Mouse (Mus musculus): Measurements from ENCODE around the gene Slc24a3. TPM values are rescaled to one million over a fixed set of nuclear protein-coding genes. Genes with fewer than 3 reads are reported as not detected.

Gene Slc24a3
- 1 to 10 TPM in 14 of 26 experiments, under 1 TPM in 9, not detected in 3; 0.27 to 6.8 (median 1.5) TPM for total RNA-seq (2018; cell fraction: chromatin; rRNA removed)
- 1 to 10 TPM in 13 of 26 experiments, under 1 TPM in 13; 0.24 to 3.6 (median 1.1) TPM for total RNA-seq (2018; cell fraction: cytosol; rRNA removed)
- total RNA-seq (2018; cell fraction: nucleus; rRNA removed): 10 to 100 TPM in 1 of 26 experiments, 1 to 10 TPM in 13, under 1 TPM in 12; 0.29 to 12.8 (median 1.1) TPM
- 0.62 to 11.1 TPM (median 3.1 TPM) in 3 replicates for polyA plus RNA-seq (2018)

- Histone ChIP-seq H3K27ac (no peak within 1 kb of the TSS), H3K79me2 (ENCODE audit: inconsistent target) (no peaks in the 10 kb centered on the region), H3K4me3 (ENCODE audit: inconsistent target) (peak within 1 kb of the TSS; percentile 33), H3K36me3 (ENCODE audit: inconsistent target) (no peaks in the 10 kb centered on the region)
- under 1% methylated on average over 94 of the region's 100 CpGs for WGBS (ENCODE audit: missing documents)
Observed at GRCm38 (mm10) chr2:145167664-145168360, at the start of gene Slc24a3. Gene Slc24a3, plus strand, starts transcription at chr2:145167754.

- 82% methylated on average over 5 of the region's 5 CpGs for WGBS (ENCODE audit: missing documents)
- Histone ChIP-seq H3K79me2 (ENCODE audit: inconsistent target) (no peaks in the 10 kb centered on the region), H3K27ac (no peak overlapping the region), H3K36me3 (ENCODE audit: inconsistent target) (no peaks in the 10 kb centered on the region), H3K4me3 (ENCODE audit: inconsistent target) (no peak overlapping the region)
Observed at GRCm38 (mm10) chr2:145117762-145118161, 49.8 kb upstream of the Slc24a3 start.

GRCm38 (mm10) chr2:145127747-145128146, 39.8 kb upstream of the Slc24a3 start:
- 87% methylated on average over 3 of the region's 3 CpGs for WGBS (ENCODE audit: missing documents)
- Histone ChIP-seq H3K4me3 (ENCODE audit: inconsistent target) (no peak overlapping the region), H3K36me3 (ENCODE audit: inconsistent target) (no peaks in the 10 kb centered on the region), H3K79me2 (ENCODE audit: inconsistent target) (no peaks in the 10 kb centered on the region), H3K27ac (no peak overlapping the region)

GRCm38 (mm10) chr2:145136625-145137291, 30.8 kb upstream of the Slc24a3 start:
- Histone ChIP-seq H3K36me3 (ENCODE audit: inconsistent target) (no peaks in the 10 kb centered on the region), H3K27ac (no peak overlapping the region), H3K79me2 (ENCODE audit: inconsistent target) (no peaks in the 10 kb centered on the region), H3K4me3 (ENCODE audit: inconsistent target) (no peak overlapping the region)
- whole genome bisulfite sequencing (ENCODE audit: missing documents): 81% methylated on average over 4 of the region's 4 CpGs

- no peaks in the 10 kb centered on the region for H3K79me2 ChIP-seq (ENCODE audit: inconsistent target)
- no peak overlapping the region for H3K4me3 ChIP-seq (ENCODE audit: inconsistent target)
- 0% methylated on average over 1 of the region's 1 CpGs for WGBS (ENCODE audit: missing documents)
- H3K36me3 ChIP-seq (ENCODE audit: inconsistent target): no peaks in the 10 kb centered on the region
- no peak overlapping the region for H3K27ac ChIP-seq
Observed at GRCm38 (mm10) chr2:145150407-145150806, 17.1 kb upstream of the Slc24a3 start.

- Histone ChIP-seq H3K79me2 (ENCODE audit: inconsistent target) (no peaks in the 10 kb centered on the region), H3K4me3 (ENCODE audit: inconsistent target) (no peak overlapping the region), H3K36me3 (ENCODE audit: inconsistent target) (no peaks in the 10 kb centered on the region), H3K27ac (no peak overlapping the region)
- 36% methylated on average over 3 of the region's 3 CpGs for WGBS (ENCODE audit: missing documents)
Observed at GRCm38 (mm10) chr2:145150821-145151220, 16.7 kb upstream of the Slc24a3 start.

- no CpG with 5 or more reads among the region's 1 CpGs for WGBS (ENCODE audit: missing documents)
Observed at GRCm38 (mm10) chr2:145152281-145152680, 15.3 kb upstream of the Slc24a3 start.

GRCm38 (mm10) chr2:145158972-145159371, 8.6 kb upstream of the Slc24a3 start:
- Histone ChIP-seq H3K36me3 (ENCODE audit: inconsistent target) (no peaks in the 10 kb centered on the region), H3K4me3 (ENCODE audit: inconsistent target) (no peak overlapping the region), H3K79me2 (ENCODE audit: inconsistent target) (no peaks in the 10 kb centered on the region), H3K27ac (no peak overlapping the region)
- 17% methylated on average over 1 of the region's 1 CpGs for WGBS (ENCODE audit: missing documents)

More at GRCm38 (mm10) chr2:145152281-145152680, 15.3 kb upstream of the Slc24a3 start:
- Histone ChIP-seq H3K4me3 (ENCODE audit: inconsistent target) (no peak overlapping the region), H3K27ac (no peak overlapping the region), H3K79me2 (ENCODE audit: inconsistent target) (no peaks in the 10 kb centered on the region), H3K36me3 (ENCODE audit: inconsistent target) (no peaks in the 10 kb centered on the region)

- Histone ChIP-seq H3K4me3 (ENCODE audit: inconsistent target) (no peak overlapping the region), H3K36me3 (ENCODE audit: inconsistent target) (no peaks in the 10 kb centered on the region), H3K79me2 (ENCODE audit: inconsistent target) (no peaks in the 10 kb centered on the region), H3K27ac (no peak overlapping the region)
- 45% methylated on average over 12 of the region's 12 CpGs for WGBS (ENCODE audit: missing documents)
Observed at GRCm38 (mm10) chr2:145161046-145161700, 6.4 kb upstream of the Slc24a3 start.

- H3K4me3 ChIP-seq (ENCODE audit: inconsistent target): no peak overlapping the region
- no peaks in the 10 kb centered on the region for H3K79me2 ChIP-seq (ENCODE audit: inconsistent target)
- 83% methylated on average over 5 of the region's 5 CpGs for WGBS (ENCODE audit: missing documents)
- no peaks in the 10 kb centered on the region for H3K36me3 ChIP-seq (ENCODE audit: inconsistent target)
- H3K27ac ChIP-seq: no peak overlapping the region
Observed at GRCm38 (mm10) chr2:145164086-145164485, 3.5 kb upstream of the Slc24a3 start.

- Histone ChIP-seq H3K79me2 (ENCODE audit: inconsistent target) (no peaks in the 10 kb centered on the region), H3K4me3 (ENCODE audit: inconsistent target) (no peak overlapping the region), H3K36me3 (ENCODE audit: inconsistent target) (no peaks in the 10 kb centered on the region), H3K27ac (no peak overlapping the region)
- WGBS (ENCODE audit: missing documents): 73% methylated on average over 4 of the region's 4 CpGs
Observed at GRCm38 (mm10) chr2:145164562-145164961, 3.0 kb upstream of the Slc24a3 start.

GRCm38 (mm10) chr2:145165076-145165475, 2.5 kb upstream of the Slc24a3 start:
- WGBS (ENCODE audit: missing documents): 94% methylated on average over 3 of the region's 3 CpGs
- H3K4me3 ChIP-seq (ENCODE audit: inconsistent target): no peak overlapping the region

GRCm38 (mm10) chr2:145165854-145166253, 1.7 kb upstream of the Slc24a3 start:
- no peak overlapping the region for H3K27ac ChIP-seq
- 89% methylated on average over 6 of the region's 6 CpGs for WGBS (ENCODE audit: missing documents)
- no peaks in the 10 kb centered on the region for H3K79me2 ChIP-seq (ENCODE audit: inconsistent target)
- no peaks in the 10 kb centered on the region for H3K36me3 ChIP-seq (ENCODE audit: inconsistent target)
- no peak overlapping the region for H3K4me3 ChIP-seq (ENCODE audit: inconsistent target)

More at GRCm38 (mm10) chr2:145165076-145165475, 2.5 kb upstream of the Slc24a3 start:
- Histone ChIP-seq H3K27ac (no peak overlapping the region), H3K79me2 (ENCODE audit: inconsistent target) (no peaks in the 10 kb centered on the region), H3K36me3 (ENCODE audit: inconsistent target) (no peaks in the 10 kb centered on the region)

- H3K4me3 ChIP-seq (ENCODE audit: inconsistent target): no peak overlapping the region
- 3% methylated on average over 29 of the region's 38 CpGs for WGBS (ENCODE audit: missing documents)
- H3K36me3 ChIP-seq (ENCODE audit: inconsistent target): no peaks in the 10 kb centered on the region
- no peak overlapping the region for H3K27ac ChIP-seq
- H3K79me2 ChIP-seq (ENCODE audit: inconsistent target): no peaks in the 10 kb centered on the region
Observed at GRCm38 (mm10) chr2:145167051-145167663, 397 bp upstream of the Slc24a3 start.
